Mouse (Mus musculus) adrenal gland, postnatal 10 days (tissue): Measurements from ENCODE around the gene Slc7a6. TPM values are rescaled to one million over a fixed set of nuclear protein-coding genes. Genes with fewer than 3 reads are reported as not detected.

Experiments
- DNase-seq: peaks from one replicate; pipeline ENCODE4 v3.0.0; 2021; ENCODE audit warnings: mixed read lengths
- long read RNA-seq, 2 experiments: library from polyadenylated mRNA; stranded (forward); transcript quantifications; one replicate each; pipeline ENCODE4 v2.0.0; 2021
- total RNA-seq, 2 experiments: library from RNA; stranded (reverse); gene quantifications; 2 replicates each; pipeline ENCODE4 v1.2.3; 2021

Gene Slc7a6
- total RNA-seq: 10 to 100 TPM; 28.2 to 28.7 TPM
- long read RNA-seq, experiment 1, transcript Slc7a6-201 (10 exons, 3,750 nt): major isoform, 5 of 21 reads
- long read RNA-seq, experiment 1, partial matches to known transcripts: 11 of 21 reads
- long read RNA-seq, experiment 1, other reads (novel, unspliced or antisense): 5 of 21 reads
- long read RNA-seq, experiment 2, partial matches to known transcripts: 2 of 7 reads
- long read RNA-seq, experiment 2, other reads (novel, unspliced or antisense): 4 of 7 reads

- DNase-seq: peak; percentile 91
Measured at GRCm38 (mm10) chr8:106168356-106169016, at the start of gene Slc7a6. Gene Slc7a6, plus strand, starts transcription at chr8:106168857.

DNA sequence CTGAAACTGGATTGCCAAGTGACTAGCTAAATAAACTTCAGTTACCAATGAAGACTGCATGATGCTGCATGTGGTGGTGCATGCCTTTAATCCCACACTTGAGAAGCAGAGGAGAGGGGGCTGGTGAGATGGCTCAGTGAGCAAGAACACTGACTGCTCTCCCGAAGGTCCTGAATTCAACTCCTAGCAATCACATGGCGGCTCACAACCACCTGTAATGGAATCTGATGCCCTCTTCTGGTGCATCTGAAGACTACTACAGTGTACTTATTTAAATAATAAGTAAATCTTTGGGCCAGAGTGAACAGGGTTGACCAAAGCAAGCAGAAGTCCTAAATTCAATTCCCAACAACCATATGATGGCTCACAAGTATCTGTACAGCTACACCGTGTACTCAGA, 45.2 kb upstream of the Slc7a6 start:
- DNase-seq: no peak

- DNase-seq: no peak
Measured at GRCm38 (mm10) chr8:106126055-106126454, 42.6 kb upstream of the Slc7a6 start.

- DNase-seq: no peak
Measured at GRCm38 (mm10) chr8:106127054-106127453, 41.6 kb upstream of the Slc7a6 start.

DNA sequence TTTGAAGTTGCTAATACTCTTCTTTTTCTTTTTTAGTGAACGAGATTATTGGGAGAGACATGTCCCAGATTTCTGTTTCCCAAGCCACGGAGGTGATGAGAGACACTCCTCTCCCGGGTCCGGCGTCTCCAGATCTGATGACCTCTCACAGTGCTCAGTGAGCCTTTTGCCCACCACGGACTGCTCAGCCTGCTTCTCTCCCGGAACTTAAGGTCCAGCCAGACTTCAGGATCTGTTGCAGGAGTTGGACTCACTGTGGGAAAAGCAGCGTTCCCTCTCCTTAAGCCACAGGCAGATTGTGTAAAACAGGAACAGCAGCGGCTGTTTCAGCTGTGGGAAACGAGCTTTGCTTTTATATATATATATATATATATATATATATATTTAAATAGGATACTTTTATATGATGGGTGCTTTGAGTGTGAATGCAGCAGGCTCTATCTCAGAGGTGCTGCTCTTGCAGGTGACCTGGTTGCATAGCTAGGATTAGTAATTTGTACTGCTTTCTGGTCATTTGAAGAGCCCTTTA, 40.7 kb upstream of the Slc7a6 start:
- DNase-seq: no peak

- no peak for DNase-seq
Measured at GRCm38 (mm10) chr8:106129232-106129930, 39.3 kb upstream of the Slc7a6 start.

GRCm38 (mm10) chr8:106129997-106130396, 38.7 kb upstream of the Slc7a6 start:
- no peak for DNase-seq

GRCm38 (mm10) chr8:106130505-106130904, 38.2 kb upstream of the Slc7a6 start:
- no peak for DNase-seq

- no peak for DNase-seq
Measured at GRCm38 (mm10) chr8:106131021-106131420, 37.6 kb upstream of the Slc7a6 start.

- no peak for DNase-seq
Measured at GRCm38 (mm10) chr8:106131488-106132222, 37.0 kb upstream of the Slc7a6 start.

GRCm38 (mm10) chr8:106132356-106132755, 36.3 kb upstream of the Slc7a6 start:
- DNase-seq: no peak

- DNase-seq: no peak
Measured at GRCm38 (mm10) chr8:106133526-106133925, 35.1 kb upstream of the Slc7a6 start.

- no peak for DNase-seq
Measured at GRCm38 (mm10) chr8:106133946-106134345, 34.7 kb upstream of the Slc7a6 start.

DNA sequence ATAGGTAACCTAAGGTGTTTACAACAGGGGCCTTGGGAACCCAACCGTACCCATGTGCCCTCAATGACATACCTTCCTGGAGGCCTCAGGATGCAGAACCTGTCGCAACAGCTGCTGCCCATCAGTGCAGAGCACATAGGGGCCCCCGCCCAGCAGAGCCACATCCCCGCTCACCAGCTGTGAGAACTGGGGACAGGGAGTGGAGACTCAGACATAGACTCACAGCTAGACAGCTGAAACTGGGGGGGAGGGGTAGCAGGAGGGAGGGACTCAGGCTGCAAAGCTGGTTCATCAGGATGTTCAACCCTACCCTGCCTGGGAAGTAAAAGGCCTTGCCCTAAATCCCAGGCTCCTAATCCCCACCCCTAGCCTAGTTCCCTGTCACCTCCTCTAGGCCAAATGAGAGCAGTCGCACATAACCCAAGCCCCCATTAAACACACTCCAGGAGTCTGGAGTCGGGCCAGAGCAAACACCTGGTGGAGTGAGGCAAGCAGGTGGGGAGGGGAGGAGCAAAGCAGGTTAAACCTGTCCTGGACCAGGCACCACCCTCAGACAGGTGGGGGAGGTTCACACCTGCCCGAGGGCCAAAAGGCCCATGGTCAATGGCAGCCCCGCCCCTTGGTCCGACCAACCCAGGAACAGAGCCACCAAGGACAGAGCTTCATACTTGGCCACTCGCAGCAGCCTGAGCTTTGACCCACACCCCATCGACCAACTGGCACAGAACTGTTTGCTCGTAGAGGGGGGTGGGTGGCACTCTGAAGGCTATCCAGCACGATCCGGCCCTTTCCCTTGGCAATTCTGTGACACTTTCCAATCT, 33.7 kb upstream of the Slc7a6 start:
- DNase-seq: no peak

- no peak for DNase-seq
Measured at GRCm38 (mm10) chr8:106135672-106136071, 33.0 kb upstream of the Slc7a6 start.

GRCm38 (mm10) chr8:106136156-106137130, 32.2 kb upstream of the Slc7a6 start, which contains the start of gene Esrp2:
Gene Esrp2, minus strand, starts transcription at chr8:106136974.
- DNase-seq: peak; percentile 79

- DNase-seq: no peak
Measured at GRCm38 (mm10) chr8:106137218-106137905, 31.3 kb upstream of the Slc7a6 start.

- peak; percentile 84 for DNase-seq
Measured at GRCm38 (mm10) chr8:106137906-106138477, 30.7 kb upstream of the Slc7a6 start.

DNA sequence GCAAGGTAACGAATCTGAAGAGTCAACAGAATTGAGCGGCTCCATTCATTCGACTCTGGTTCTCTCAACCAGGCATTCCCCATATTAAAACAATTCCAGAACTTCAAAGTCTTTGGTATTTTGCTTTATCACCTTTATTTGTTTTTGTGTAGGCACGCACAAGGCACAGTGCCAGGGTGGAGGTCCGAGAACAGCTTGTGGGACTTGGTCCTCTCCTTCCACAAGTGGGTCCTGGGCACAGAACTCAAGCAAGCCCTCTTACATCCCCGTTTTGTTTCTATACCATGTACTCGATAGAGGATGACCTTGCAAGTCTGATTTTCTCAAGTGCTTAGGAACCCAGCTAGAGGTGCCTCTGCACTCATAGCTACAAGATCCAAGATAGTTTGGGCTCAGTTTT, 30.0 kb upstream of the Slc7a6 start:
- no peak for DNase-seq
